Mouse (Mus musculus): ENCODE data around the gene Actg1. TPM values are rescaled to one million over a fixed set of nuclear protein-coding genes. Genes with fewer than 3 reads are reported as not detected.

Gene Actg1
- polyA plus RNA-seq, 1 experiment from 2014 or later, result 4,299 TPM

DNA sequence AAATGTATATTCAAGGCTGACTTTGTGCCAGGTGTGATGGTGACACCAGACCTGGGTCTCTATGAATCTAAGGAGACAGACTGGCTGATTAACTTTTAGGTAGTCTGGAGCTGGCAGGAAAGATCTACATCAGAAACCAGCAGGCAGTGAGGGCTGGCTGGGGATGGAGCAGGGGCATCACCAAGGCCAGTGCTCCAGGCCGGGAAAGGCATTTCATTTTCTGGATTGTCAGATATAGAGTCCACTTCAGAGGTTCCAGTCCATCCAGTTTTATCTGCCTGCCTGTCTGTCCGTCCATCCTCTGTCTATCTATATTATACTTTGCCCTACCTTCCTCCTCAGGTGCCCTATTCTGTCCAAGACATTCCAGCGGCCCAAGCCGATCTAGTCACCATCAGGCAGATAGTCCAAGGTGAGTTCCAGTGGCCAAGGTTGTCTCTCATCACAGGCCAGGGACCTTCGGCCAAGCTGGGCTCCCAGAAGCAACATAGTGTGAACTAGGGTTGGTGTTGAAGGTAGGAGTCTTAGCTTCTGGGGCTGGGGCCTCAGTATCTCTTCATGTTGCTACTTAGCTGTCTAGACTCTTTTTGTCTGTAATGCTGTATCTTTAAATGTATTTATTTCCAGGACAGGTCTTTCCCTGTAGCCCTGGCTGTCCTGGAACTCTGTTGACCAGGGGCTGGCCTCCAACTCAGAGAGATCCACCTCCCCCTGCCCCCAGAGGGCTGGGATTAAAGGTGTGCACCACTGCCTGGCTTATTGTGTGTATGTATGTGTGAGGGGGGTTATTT, 4.6 kb downstream of the Actg1 start:
- H3K36me3 ChIP-seq (ENCODE audit: control insufficient read depth, insufficient read depth, low read length), result peaks cover 7% of the 10 kb centered on the region
- H3K4me2 ChIP-seq (ENCODE audit: low read length), result peak overlapping the region; percentile 98
- peaks cover 19% of the 10 kb centered on the region for H3K4me1 ChIP-seq (ENCODE audit: control insufficient read depth, insufficient read depth, low read length)
- 76% methylated on average over 5 of the region's 5 CpGs for WGBS
- no peak overlapping the region for H3K4me3 ChIP-seq (ENCODE audit: low read depth, low read length)
- ATAC-seq, result no peak
- no peaks in the 10 kb centered on the region for H3K9me3 ChIP-seq (replicated peaks; ENCODE audit: control insufficient read depth, low read length, poor library complexity, severe bottlenecking)
- no peak overlapping the region for H3K9ac ChIP-seq (ENCODE audit: low read depth, low read length)
- peak overlapping the region; percentile 34; the same call in 1 of the 2 replicates for H3K27ac ChIP-seq (ENCODE audit: low read length)
- H3K27me3 ChIP-seq (ENCODE audit: control insufficient read depth, insufficient read depth, low read depth, low read length), result no peaks in the 10 kb centered on the region

DNA sequence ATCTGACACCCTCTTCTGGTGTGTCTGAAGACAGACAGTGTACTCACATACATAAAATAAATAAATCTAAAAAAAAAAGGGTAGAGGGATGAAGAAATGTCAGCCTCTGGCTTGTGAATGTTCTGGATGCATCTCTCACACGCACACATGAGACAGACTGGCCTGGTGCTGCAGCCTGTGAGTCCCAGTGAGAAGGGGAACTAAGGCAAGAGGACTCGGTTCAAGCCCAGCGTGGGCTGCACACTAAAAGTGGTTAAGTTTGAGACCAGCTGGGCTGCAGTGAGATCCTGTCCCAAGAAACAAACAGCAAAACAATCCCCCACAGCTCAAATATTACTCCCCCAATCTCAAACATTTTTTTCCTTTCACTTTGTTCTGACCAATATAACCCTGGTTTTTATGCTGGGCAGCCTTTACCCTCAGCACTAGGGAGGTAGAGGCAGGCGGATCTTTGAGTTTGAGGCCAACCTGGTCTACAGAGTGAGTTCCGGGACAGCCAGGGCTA, 5.6 kb downstream of the Actg1 start:
- Histone ChIP-seq H3K36me3 (ENCODE audit: control insufficient read depth, insufficient read depth, low read length) (peaks cover 7% of the 10 kb centered on the region), H3K4me3 (ENCODE audit: low read depth, low read length) (no peak overlapping the region), H3K4me2 (ENCODE audit: low read length) (no peak overlapping the region), H3K4me1 (ENCODE audit: control insufficient read depth, insufficient read depth, low read length) (peaks cover 19% of the 10 kb centered on the region), H3K9ac (ENCODE audit: low read depth, low read length) (no peak overlapping the region), H3K27me3 (ENCODE audit: control insufficient read depth, insufficient read depth, low read depth, low read length) (no peaks in the 10 kb centered on the region), H3K27ac (ENCODE audit: low read length) (no peak overlapping the region), H3K9me3 (replicated peaks; ENCODE audit: control insufficient read depth, low read length, poor library complexity, severe bottlenecking) (no peaks in the 10 kb centered on the region)
- no peak for ATAC-seq
- WGBS, result 94% methylated on average over 5 of the region's 5 CpGs

DNA sequence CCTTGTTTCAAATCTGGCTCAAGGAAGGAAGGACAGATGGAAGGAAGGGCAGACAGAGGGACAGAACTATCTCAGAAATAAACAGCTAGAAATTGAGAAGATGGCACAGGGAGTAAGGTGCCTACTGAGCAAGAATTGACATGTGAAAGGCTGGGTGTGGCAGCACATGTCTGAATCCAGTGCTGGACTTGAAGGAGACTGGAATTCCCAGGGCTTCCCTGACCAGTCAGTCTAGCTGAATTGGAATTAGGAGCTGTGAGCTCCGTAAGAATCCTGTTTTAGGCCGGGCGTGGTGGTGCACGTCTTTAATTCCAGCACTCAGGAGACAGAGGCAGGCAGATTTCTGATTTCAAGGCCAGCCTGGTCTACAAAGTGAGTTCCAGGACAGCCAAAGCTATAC, 6.7 kb downstream of the Actg1 start:
- Histone ChIP-seq H3K4me3 (ENCODE audit: low read depth, low read length) (no peak overlapping the region), H3K36me3 (ENCODE audit: control insufficient read depth, insufficient read depth, low read length) (peaks cover 7% of the 10 kb centered on the region), H3K9ac (ENCODE audit: low read depth, low read length) (no peak overlapping the region), H3K27me3 (ENCODE audit: control insufficient read depth, insufficient read depth, low read depth, low read length) (no peaks in the 10 kb centered on the region), H3K4me2 (ENCODE audit: low read length) (no peak overlapping the region), H3K9me3 (replicated peaks; ENCODE audit: control insufficient read depth, low read length, poor library complexity, severe bottlenecking) (no peaks in the 10 kb centered on the region), H3K27ac (ENCODE audit: low read length) (no peak overlapping the region), H3K4me1 (ENCODE audit: control insufficient read depth, insufficient read depth, low read length) (peaks cover 19% of the 10 kb centered on the region)
- ATAC-seq, result no peak
- 87% methylated on average over 4 of the region's 4 CpGs for WGBS

DNA sequence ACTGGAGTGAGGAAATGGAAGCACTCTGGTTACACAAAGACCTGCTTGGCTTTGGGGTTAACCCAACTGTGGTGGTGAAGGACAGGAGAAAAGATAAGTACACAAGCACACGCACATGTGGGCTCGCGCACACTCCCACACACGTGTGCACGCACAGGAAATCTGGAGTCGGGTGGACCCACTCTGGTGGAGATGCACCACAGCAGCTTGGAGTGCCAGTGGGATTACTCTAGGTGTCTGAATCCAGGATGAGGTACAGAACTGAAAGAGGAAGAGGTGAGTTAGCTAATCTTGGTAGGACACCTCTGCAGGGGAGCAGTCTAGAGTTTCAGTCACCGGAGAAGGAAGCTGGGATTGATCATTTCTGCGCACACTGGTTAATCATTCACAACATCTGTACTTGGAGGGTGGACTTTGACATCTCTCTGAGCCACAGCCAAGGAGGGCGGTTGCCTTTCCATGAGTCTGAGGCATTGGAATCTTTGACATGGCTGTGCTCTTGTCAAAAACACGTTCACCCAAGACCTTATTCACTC, 8.3 kb downstream of the Actg1 start:
- no peaks in the 10 kb centered on the region for H3K9me3 ChIP-seq (replicated peaks; ENCODE audit: control insufficient read depth, low read length, poor library complexity, severe bottlenecking)
- no peak overlapping the region for H3K9ac ChIP-seq (ENCODE audit: low read depth, low read length)
- peaks cover under 1% of the 10 kb centered on the region for H3K36me3 ChIP-seq (ENCODE audit: control insufficient read depth, insufficient read depth, low read length)
- peaks cover 14% of the 10 kb centered on the region for H3K4me1 ChIP-seq (ENCODE audit: control insufficient read depth, insufficient read depth, low read length)
- H3K4me2 ChIP-seq (ENCODE audit: low read length), result no peak overlapping the region
- H3K27ac ChIP-seq (ENCODE audit: low read length), result no peak overlapping the region
- WGBS, result 92% methylated on average over 10 of the region's 10 CpGs
- H3K27me3 ChIP-seq (ENCODE audit: control insufficient read depth, insufficient read depth, low read depth, low read length), result no peaks in the 10 kb centered on the region
- no peak for ATAC-seq
- H3K4me3 ChIP-seq (ENCODE audit: low read depth, low read length), result no peak overlapping the region

DNA sequence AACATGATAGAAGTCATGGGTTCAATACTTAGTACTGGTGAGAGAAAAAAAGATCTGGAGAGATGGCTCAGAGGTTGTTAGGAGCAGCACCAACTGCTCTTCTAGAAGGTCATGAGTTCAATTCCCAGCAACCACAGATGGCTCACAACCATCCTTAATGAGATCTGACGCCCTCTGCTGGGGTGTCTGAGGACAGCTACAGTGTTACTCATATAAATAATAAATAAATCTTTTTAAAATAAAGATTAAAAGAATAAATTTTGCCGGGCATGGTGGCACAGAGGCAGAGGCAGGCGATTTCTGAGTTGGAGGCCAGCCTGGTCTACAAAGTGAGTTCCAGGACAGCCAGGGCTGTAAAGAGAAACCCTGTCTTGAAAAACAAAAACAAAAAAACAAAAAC, 9.6 kb downstream of the Actg1 start:
- Histone ChIP-seq H3K36me3 (ENCODE audit: control insufficient read depth, insufficient read depth, low read length) (no peaks in the 10 kb centered on the region), H3K27me3 (ENCODE audit: control insufficient read depth, insufficient read depth, low read depth, low read length) (no peaks in the 10 kb centered on the region), H3K27ac (ENCODE audit: low read length) (no peak overlapping the region), H3K4me2 (ENCODE audit: low read length) (no peak overlapping the region), H3K9me3 (replicated peaks; ENCODE audit: control insufficient read depth, low read length, poor library complexity, severe bottlenecking) (no peaks in the 10 kb centered on the region), H3K9ac (ENCODE audit: low read depth, low read length) (no peak overlapping the region), H3K4me1 (ENCODE audit: control insufficient read depth, insufficient read depth, low read length) (peaks cover 1% of the 10 kb centered on the region), H3K4me3 (ENCODE audit: low read depth, low read length) (no peak overlapping the region)
- ATAC-seq, result no peak
- WGBS, result 74% methylated on average over 3 of the region's 3 CpGs

DNA sequence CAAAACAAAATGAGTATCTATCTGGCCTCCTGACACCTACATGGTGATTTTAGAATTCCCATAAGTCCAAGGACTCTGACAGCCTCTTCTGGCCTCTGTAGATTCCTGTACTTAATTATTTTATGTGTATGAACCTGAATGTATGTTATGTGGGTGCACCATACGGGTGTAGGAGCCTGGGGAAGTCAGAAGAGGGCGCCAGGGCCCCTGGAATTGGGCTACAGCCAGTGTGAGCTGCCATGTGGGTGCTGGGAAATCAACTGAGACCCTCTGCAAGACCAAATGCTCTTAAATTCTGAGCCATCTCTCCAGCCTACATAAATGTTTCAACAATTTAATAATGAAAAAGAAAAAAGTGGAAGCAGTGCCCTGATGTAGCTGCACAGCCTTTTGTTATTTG, 10.9 kb downstream of the Actg1 start:
- Histone ChIP-seq H3K36me3 (ENCODE audit: control insufficient read depth, insufficient read depth, low read length) (no peaks in the 10 kb centered on the region), H3K9ac (ENCODE audit: low read depth, low read length) (no peak overlapping the region), H3K9me3 (replicated peaks; ENCODE audit: control insufficient read depth, low read length, poor library complexity, severe bottlenecking) (no peaks in the 10 kb centered on the region), H3K4me3 (ENCODE audit: low read depth, low read length) (no peak overlapping the region), H3K4me1 (ENCODE audit: control insufficient read depth, insufficient read depth, low read length) (no peaks in the 10 kb centered on the region), H3K27ac (ENCODE audit: low read length) (no peak overlapping the region), H3K4me2 (ENCODE audit: low read length) (no peak overlapping the region), H3K27me3 (ENCODE audit: control insufficient read depth, insufficient read depth, low read depth, low read length) (no peaks in the 10 kb centered on the region)
- no peak for ATAC-seq
- 32% methylated on average over 2 of the region's 2 CpGs for WGBS

DNA sequence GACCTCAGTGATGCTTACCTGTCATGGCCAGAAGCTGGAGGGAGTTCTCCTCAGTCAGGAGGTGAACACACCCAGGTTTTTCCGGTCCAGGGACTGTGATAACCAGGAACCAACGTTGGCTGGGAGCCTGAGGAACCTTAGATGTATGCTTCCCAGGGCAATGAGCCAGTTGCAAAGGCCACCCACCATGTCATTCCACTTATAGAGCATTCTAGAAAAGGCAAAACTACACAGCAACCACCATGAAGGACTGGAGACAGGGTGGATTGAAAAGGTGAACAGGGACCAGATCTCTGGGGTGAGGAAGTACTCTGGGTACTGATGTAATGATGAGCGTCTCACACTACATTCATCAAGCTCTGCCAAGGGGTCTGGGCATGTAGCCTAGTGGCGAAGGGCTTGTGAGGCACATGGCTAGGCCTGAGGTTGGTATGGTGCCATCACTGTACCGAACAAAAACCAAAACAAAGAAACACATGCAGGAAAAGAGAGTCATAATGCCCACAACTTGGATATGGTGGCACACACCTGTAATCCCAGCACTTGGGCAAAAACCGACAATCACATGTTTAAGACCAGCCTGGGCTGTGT, 12.8 kb downstream of the Actg1 start:
- Histone ChIP-seq H3K4me1 (ENCODE audit: control insufficient read depth, insufficient read depth, low read length) (no peaks in the 10 kb centered on the region), H3K36me3 (ENCODE audit: control insufficient read depth, insufficient read depth, low read length) (no peaks in the 10 kb centered on the region), H3K27ac (ENCODE audit: low read length) (no peak overlapping the region), H3K27me3 (ENCODE audit: control insufficient read depth, insufficient read depth, low read depth, low read length) (no peaks in the 10 kb centered on the region), H3K4me2 (ENCODE audit: low read length) (no peak overlapping the region), H3K9ac (ENCODE audit: low read depth, low read length) (no peak overlapping the region), H3K9me3 (replicated peaks; ENCODE audit: control insufficient read depth, low read length, poor library complexity, severe bottlenecking) (no peaks in the 10 kb centered on the region), H3K4me3 (ENCODE audit: low read depth, low read length) (no peak overlapping the region)
- no peak for ATAC-seq
- 86% methylated on average over 6 of the region's 6 CpGs for WGBS

DNA sequence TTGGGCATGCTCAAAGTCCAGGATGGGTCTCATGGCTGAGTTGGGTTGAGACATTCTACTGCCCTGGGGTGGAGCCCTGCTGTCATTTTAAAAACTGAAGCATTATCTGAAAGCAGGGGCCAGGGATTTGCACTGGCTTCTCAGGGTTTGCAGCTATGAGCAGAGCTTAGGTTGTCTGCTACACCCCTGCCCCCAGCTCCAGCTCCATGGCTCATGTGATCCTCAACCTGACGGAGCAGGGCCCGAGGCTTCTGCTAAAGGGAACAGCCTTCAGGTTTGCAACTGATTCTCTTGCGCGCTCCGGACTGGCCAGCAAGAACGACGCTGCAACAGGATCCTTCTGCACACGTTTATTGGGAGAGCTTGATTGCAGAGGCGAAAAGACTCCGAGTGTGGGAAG, 28.2 kb downstream of the Actg1 start:
- no peaks in the 10 kb centered on the region for H3K9me3 ChIP-seq (replicated peaks; ENCODE audit: control insufficient read depth, low read length, poor library complexity, severe bottlenecking)
- WGBS, result 97% methylated on average over 10 of the region's 10 CpGs
- no peak overlapping the region for H3K4me2 ChIP-seq (ENCODE audit: low read length)
- ATAC-seq, result no peak
- H3K27me3 ChIP-seq (ENCODE audit: control insufficient read depth, insufficient read depth, low read depth, low read length), result no peaks in the 10 kb centered on the region
- H3K36me3 ChIP-seq (ENCODE audit: control insufficient read depth, insufficient read depth, low read length), result no peaks in the 10 kb centered on the region
- H3K9ac ChIP-seq (ENCODE audit: low read depth, low read length), result no peak overlapping the region
- H3K4me3 ChIP-seq (ENCODE audit: low read depth, low read length), result no peak overlapping the region
- peaks cover 15% of the 10 kb centered on the region for H3K4me1 ChIP-seq (ENCODE audit: control insufficient read depth, insufficient read depth, low read length)
- H3K27ac ChIP-seq (ENCODE audit: low read length), result no peak overlapping the region

DNA sequence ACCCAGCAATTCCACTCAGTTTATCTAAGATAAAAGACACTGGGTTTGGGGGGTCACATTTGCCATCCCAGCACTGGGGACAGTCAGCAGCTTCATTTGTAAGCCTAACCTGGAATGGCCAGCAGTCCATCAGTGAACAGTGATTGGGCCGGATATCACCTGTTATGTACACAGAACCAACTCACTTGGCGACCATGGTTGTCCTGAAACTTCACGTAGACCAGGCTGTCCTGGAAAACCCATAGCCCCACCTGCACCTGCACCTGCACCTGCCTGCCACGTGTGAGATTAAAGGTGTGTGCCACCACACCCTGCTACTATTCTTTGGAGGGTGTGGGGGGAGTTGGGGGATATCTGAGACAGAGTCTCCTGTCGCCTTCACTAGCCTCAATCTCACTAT, 29.0 kb downstream of the Actg1 start:
- Histone ChIP-seq H3K27me3 (ENCODE audit: control insufficient read depth, insufficient read depth, low read depth, low read length) (no peaks in the 10 kb centered on the region), H3K9me3 (replicated peaks; ENCODE audit: control insufficient read depth, low read length, poor library complexity, severe bottlenecking) (no peaks in the 10 kb centered on the region), H3K4me1 (ENCODE audit: control insufficient read depth, insufficient read depth, low read length) (peaks cover 23% of the 10 kb centered on the region), H3K4me2 (ENCODE audit: low read length) (no peak overlapping the region), H3K36me3 (ENCODE audit: control insufficient read depth, insufficient read depth, low read length) (no peaks in the 10 kb centered on the region), H3K9ac (ENCODE audit: low read depth, low read length) (no peak overlapping the region), H3K27ac (ENCODE audit: low read length) (no peak overlapping the region), H3K4me3 (ENCODE audit: low read depth, low read length) (no peak overlapping the region)
- no peak for ATAC-seq
- 92% methylated on average over 5 of the region's 5 CpGs for WGBS
